Mouse (Mus musculus) liver, embryonic 13.5 days (tissue): ENCODE results near the gene Prss57. TPM values are rescaled to one million over a fixed set of nuclear protein-coding genes. Genes with fewer than 3 reads are reported as not detected.
"Not testable (repeated sequence)": the region's sequence is repeated elsewhere in the genome, so short reads cannot be mapped to it uniquely, and the experiment has no call there.

Experiments
- ATAC-seq: fragments of 200-750 bp; cut with Nextera tagmentation; 2 replicates; pipeline ENCODE4 v1.8.0; 2017; ENCODE audit warnings: low read depth, mild to moderate bottlenecking, moderate number of reproducible peaks, moderate library complexity
- DNase-seq: peaks from one replicate; pipeline ENCODE4 v3.0.0; 2022
- H3K27ac ChIP-seq: fragments of 300-500 bp; sonication (generic); 2 replicates; pipeline ENCODE4 v1.5.1; 2015; ENCODE audit warnings: moderate library complexity, mild to moderate bottlenecking, inconsistent platforms
- H3K27me3 ChIP-seq: fragments of 300-500 bp; sonication (generic); 2 replicates; pipeline ENCODE4 v1.6.1; 2015; ENCODE audit warnings: mild to moderate bottlenecking, inconsistent platforms
- H3K36me3 ChIP-seq: fragments of 300-500 bp; sonication (generic); 2 replicates; pipeline ENCODE4 v1.6.1; 2015; ENCODE audit warnings: mild to moderate bottlenecking, inconsistent platforms
- H3K4me1 ChIP-seq: fragments of 300-500 bp; sonication (generic); replicated peaks from 2 replicates; pipeline ENCODE4 v1.6.1; 2015; ENCODE audit warnings: inconsistent platforms
- H3K4me2 ChIP-seq: fragments of 300-500 bp; sonication (generic); 2 replicates; pipeline ENCODE4 v1.6.1; 2015; ENCODE audit warnings: inconsistent platforms, mild to moderate bottlenecking, moderate library complexity
- H3K4me3 ChIP-seq: fragments of 300-500 bp; sonication (generic); replicated peaks from 2 replicates; pipeline ENCODE4 v1.5.1; 2015; ENCODE audit warnings: mild to moderate bottlenecking, inconsistent platforms
- H3K9ac ChIP-seq: fragments of 300-500 bp; sonication (generic); 2 replicates; pipeline ENCODE4 v1.6.1; 2015; ENCODE audit warnings: mild to moderate bottlenecking, inconsistent platforms
- H3K9me3 ChIP-seq: fragments of 300-500 bp; sonication (generic); replicated peaks from 2 replicates; pipeline ENCODE4 v1.6.1; 2016; ENCODE audit warnings: inconsistent platforms
- WGBS: fragments of 180-500 bp; shearing (Covaris S2); methylation state at CpG from one replicate; pipeline ENCODE4 v1.1.7; 2015; ENCODE audit not compliant: insufficient replicate concordance; 5-methylcytosine and 5-hydroxymethylcytosine counted together
- polyA plus RNA-seq: library from polyadenylated mRNA; unstranded; fragments of >200 nt; fragmentation: Nextera tagmentation; extraction: Ambion mirVana; gene quantifications from 2 replicates; pipeline ENCODE4 v1.2.1, GENCODE M21; 2015

Gene Prss57
- polyA plus RNA-seq, 1 experiment from 2014 or later, result 3.2 TPM

GRCm38 (mm10) chr10:79766508-79767325 is 24.0 kb downstream of the Prss57 start, which contains the start of gene Rnf126:
Rnf126 (minus strand) TSS chr10:79766952.
- no peaks in the 10 kb centered on the region for H3K9me3 ChIP-seq
- H3K27me3 ChIP-seq, result 0 out of 2 replicates have a peak, but pooled peaks cover 6% of the 10 kb centered on the region
- ATAC-seq (peak; percentile 90), DNase-seq (peak; percentile 99)
- WGBS, result under 1% methylated on average over 100 of the region's 101 CpGs
- H3K36me3 ChIP-seq, result peaks cover 31% of the 10 kb centered on the region
- peak within 1 kb of the TSS; percentile 88 for H3K4me2 ChIP-seq
- H3K4me3 ChIP-seq, result peak within 1 kb of the TSS; percentile 95
- H3K27ac ChIP-seq, result peak within 1 kb of the TSS; percentile 92
- H3K9ac ChIP-seq, result peak within 1 kb of the TSS; percentile 96
- H3K4me1 ChIP-seq, result peaks cover 52% of the 10 kb centered on the region

DNA sequence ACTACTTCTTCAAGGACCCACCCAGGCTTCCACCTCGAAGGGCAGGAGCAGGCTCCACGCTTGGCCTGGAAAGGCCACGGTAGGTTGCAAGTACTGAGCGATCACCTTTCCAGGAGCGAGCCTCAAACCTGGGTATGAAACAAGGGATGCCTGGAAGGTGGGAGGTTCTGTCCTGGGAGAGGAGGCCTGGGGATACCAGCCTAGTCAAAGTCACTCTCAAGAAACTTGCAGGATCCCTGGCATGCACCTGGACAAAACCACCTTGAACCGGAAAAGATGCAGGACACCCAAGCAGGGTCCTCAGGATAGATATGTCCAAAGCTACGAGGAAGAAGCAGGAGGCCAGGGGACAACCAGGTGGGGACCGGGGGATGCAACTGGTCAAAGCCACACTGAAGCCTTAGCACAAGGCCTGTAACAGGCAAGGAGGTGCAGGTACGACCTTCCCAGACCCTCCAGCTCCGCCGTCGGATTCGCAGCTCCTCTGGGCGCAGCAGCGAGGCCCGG is 24.7 kb downstream of the Prss57 start:
- ATAC-seq (no peak), DNase-seq (no peak)
- H3K4me1 ChIP-seq, result peaks cover 52% of the 10 kb centered on the region
- peaks cover 38% of the 10 kb centered on the region for H3K36me3 ChIP-seq
- peak overlapping the region; percentile 88 for H3K4me2 ChIP-seq
- H3K4me3 ChIP-seq, result peak overlapping the region; percentile 95
- WGBS, result 3% methylated on average over 16 of the region's 16 CpGs
- H3K27ac ChIP-seq, result peak overlapping the region; percentile 92
- H3K9me3 ChIP-seq, result no peaks in the 10 kb centered on the region
- 0 out of 2 replicates have a peak, but pooled peaks cover 6% of the 10 kb centered on the region for H3K27me3 ChIP-seq
- H3K9ac ChIP-seq, result peak overlapping the region; percentile 96

DNA sequence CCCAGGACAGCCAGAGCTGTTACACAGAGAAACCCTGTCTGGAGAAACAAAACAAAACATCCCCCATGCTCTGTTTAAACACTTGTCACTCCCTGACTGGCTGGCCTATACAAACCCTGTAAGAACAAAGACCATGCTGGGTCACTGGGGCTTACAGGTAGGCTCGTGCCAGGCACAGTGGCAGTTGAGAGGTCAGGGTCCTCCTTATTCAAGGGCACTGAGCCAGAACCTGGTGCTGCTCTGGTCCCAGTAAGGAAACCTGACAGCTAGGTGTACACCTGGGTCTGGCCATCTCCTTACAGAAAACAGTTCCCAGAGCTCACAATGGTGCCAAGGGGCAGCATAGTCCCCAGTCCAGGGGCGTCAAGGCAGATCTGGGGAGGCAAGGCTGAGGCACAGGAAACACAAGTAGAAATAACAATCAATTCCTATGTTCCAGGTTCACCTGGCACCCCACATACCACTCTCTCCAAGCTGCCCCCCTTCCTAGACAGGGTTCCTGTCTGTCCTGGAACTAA is 25.5 kb downstream of the Prss57 start:
- H3K27ac ChIP-seq, result peak overlapping the region; percentile 92
- DNase-seq, result no peak

DNA sequence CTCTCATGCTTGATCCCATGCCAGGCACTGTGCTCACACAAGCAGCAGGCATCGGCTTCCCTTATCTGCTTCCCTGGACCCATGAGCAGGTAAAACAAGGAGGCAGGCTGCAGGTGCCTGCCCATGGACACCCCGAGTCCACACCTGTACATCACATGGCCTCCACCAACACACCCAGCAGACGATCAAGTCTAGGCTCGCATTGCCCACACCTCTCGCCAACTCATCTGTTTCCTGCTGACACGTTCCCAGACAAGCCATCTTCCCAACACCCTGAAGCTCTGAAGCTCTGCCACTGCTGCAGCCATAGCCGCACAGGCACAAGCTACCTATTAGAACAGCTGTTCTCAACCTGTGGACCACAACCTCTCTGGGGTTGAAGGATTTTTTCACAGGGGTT is 26.5 kb downstream of the Prss57 start:
- H3K9ac ChIP-seq, result 0 out of 2 replicates have a peak overlapping the region, but pooled peaks have one; percentile 1
- WGBS, result 67% methylated on average over 7 of the region's 7 CpGs

More for the DNA sequence above, 25.5 kb downstream of the Prss57 start:
- peak overlapping the region; percentile 96 for H3K9ac ChIP-seq
- WGBS, result 74% methylated on average over 2 of the region's 2 CpGs
- peak overlapping the region; percentile 95 for H3K4me3 ChIP-seq
- 0 out of 2 replicates have a peak, but pooled peaks cover under 1% of the 10 kb centered on the region for H3K27me3 ChIP-seq
- H3K4me1 ChIP-seq, result peaks cover 52% of the 10 kb centered on the region
- no peaks in the 10 kb centered on the region for H3K9me3 ChIP-seq
- H3K36me3 ChIP-seq, result peaks cover 45% of the 10 kb centered on the region
- ATAC-seq, result no peak
- peak overlapping the region; percentile 88 for H3K4me2 ChIP-seq

GRCm38 (mm10) chr10:79762875-79763274 is 27.9 kb downstream of the Prss57 start:
- WGBS, result 77% methylated on average over 3 of the region's 3 CpGs
- H3K27ac ChIP-seq, result no peak overlapping the region
- H3K9ac ChIP-seq, result no peak overlapping the region
- DNase-seq (no peak), ATAC-seq (no peak)
- no peak overlapping the region for H3K4me3 ChIP-seq
- no peaks in the 10 kb centered on the region for H3K27me3 ChIP-seq
- H3K9me3 ChIP-seq, result no peaks in the 10 kb centered on the region
- H3K4me2 ChIP-seq, result no peak overlapping the region
- peaks cover 44% of the 10 kb centered on the region for H3K4me1 ChIP-seq
- H3K36me3 ChIP-seq, result peaks cover 67% of the 10 kb centered on the region

More for the DNA sequence above, 26.5 kb downstream of the Prss57 start:
- no peak overlapping the region for H3K4me3 ChIP-seq
- H3K4me2 ChIP-seq, result 0 out of 2 replicates have a peak overlapping the region, but pooled peaks have one; percentile 88
- no peaks in the 10 kb centered on the region for H3K9me3 ChIP-seq
- H3K27ac ChIP-seq, result no peak overlapping the region
- H3K4me1 ChIP-seq, result peaks cover 52% of the 10 kb centered on the region
- H3K36me3 ChIP-seq, result peaks cover 54% of the 10 kb centered on the region
- ATAC-seq (no peak), DNase-seq (no peak)
- H3K27me3 ChIP-seq, result no peaks in the 10 kb centered on the region

- Histone ChIP-seq H3K9ac (no peak overlapping the region), H3K4me2 (no peak overlapping the region), H3K27me3 (no peaks in the 10 kb centered on the region), H3K4me3 (no peak overlapping the region), H3K4me1 (peaks cover 28% of the 10 kb centered on the region), H3K36me3 (peaks cover 86% of the 10 kb centered on the region), H3K27ac (no peak overlapping the region), H3K9me3 (no peaks in the 10 kb centered on the region)
- WGBS, result 85% methylated on average over 11 of the region's 11 CpGs
- ATAC-seq, result no peak
- no peak for DNase-seq
These were observed 30.1 kb downstream of the Prss57 start for GRCm38 (mm10) chr10:79760603-79761143.

- 68% methylated on average over 1 of the region's 1 CpGs for WGBS
- not testable (repeated sequence) for DNase-seq, ATAC-seq
These were observed 31.1 kb downstream of the Prss57 start for GRCm38 (mm10) chr10:79759675-79760074.

GRCm38 (mm10) chr10:79756660-79757059 is 34.1 kb downstream of the Prss57 start:
- Histone ChIP-seq H3K9me3 (no peaks in the 10 kb centered on the region), H3K4me3 (no peak overlapping the region), H3K27ac (no peak overlapping the region), H3K27me3 (peaks cover 3% of the 10 kb centered on the region; the same call in 1 of the 2 replicates), H3K4me1 (peaks cover 12% of the 10 kb centered on the region), H3K9ac (no peak overlapping the region), H3K36me3 (peaks cover 55% of the 10 kb centered on the region), H3K4me2 (no peak overlapping the region)
- ATAC-seq (no peak), DNase-seq (no peak)
- WGBS, result 85% methylated on average over 24 of the region's 24 CpGs

More at GRCm38 (mm10) chr10:79759675-79760074, 31.1 kb downstream of the Prss57 start:
- H3K27ac ChIP-seq, H3K9me3 ChIP-seq, H3K27me3 ChIP-seq, H3K4me2 ChIP-seq, H3K9ac ChIP-seq, H3K4me3 ChIP-seq: not testable (repeated sequence)
- Histone ChIP-seq H3K36me3 (peaks cover 79% of the 10 kb centered on the region), H3K4me1 (peaks cover 28% of the 10 kb centered on the region)

DNA sequence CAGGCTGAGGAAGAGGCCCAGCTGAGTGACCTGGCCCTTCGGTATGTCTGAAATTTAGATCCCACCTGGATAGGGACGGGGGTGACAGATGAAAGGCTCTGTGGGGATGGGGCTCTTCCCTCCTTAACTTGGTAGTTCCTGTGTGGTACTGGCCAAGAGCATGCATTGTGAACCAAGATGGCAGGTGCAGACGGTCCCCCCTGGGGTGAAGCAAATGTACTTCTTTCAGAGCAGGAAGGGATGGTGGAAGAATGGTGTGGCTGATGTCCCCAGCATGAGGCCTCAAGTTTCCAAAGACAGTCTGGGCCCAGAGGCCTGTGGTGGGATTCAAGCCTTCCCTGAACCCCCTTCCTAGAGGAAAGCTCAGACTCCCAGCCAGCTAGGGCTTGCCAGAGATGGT is 34.9 kb downstream of the Prss57 start:
- Histone ChIP-seq H3K4me2 (no peak overlapping the region), H3K4me1 (peaks cover 12% of the 10 kb centered on the region), H3K27ac (no peak overlapping the region), H3K9me3 (no peaks in the 10 kb centered on the region), H3K4me3 (no peak overlapping the region), H3K9ac (no peak overlapping the region), H3K36me3 (peaks cover 47% of the 10 kb centered on the region), H3K27me3 (peaks cover 5% of the 10 kb centered on the region; the same call in 1 of the 2 replicates)
- 79% methylated on average over 3 of the region's 3 CpGs for WGBS
- ATAC-seq (no peak), DNase-seq (no peak)

- no peak within 1 kb of the TSS for H3K9ac ChIP-seq
- peak within 1 kb of the TSS; percentile 31 for H3K4me3 ChIP-seq
- H3K36me3 ChIP-seq, result peaks cover 38% of the 10 kb centered on the region
- H3K9me3 ChIP-seq, result no peaks in the 10 kb centered on the region
- 6% methylated on average over 36 of the region's 36 CpGs for WGBS
- peak; percentile 58 for DNase-seq
- ATAC-seq, result peak; percentile 83
- no peak within 1 kb of the TSS for H3K27ac ChIP-seq
- peaks cover 5% of the 10 kb centered on the region; the same call in 1 of the 2 replicates for H3K27me3 ChIP-seq
- peak within 1 kb of the TSS; percentile 65 for H3K4me2 ChIP-seq
- peaks cover 13% of the 10 kb centered on the region for H3K4me1 ChIP-seq
These were observed 35.8 kb downstream of the Prss57 start, which contains the start of gene Fgf22 for GRCm38 (mm10) chr10:79754856-79755516. Fgf22 (plus strand) TSS chr10:79755076.
